Mouse (Mus musculus) thymus, adult 2 months (tissue): ENCODE measurements around the gene Pabpc4.

ENCODE experiments used
- CTCF ChIP-seq: fragments of 200-500 bp; IDR thresholded peaks from 2 replicates; pipeline ENCODE4 v1.5.1; 2012; ENCODE audit warnings: mild to moderate bottlenecking, control low read depth, low read length, moderate library complexity, borderline replicate concordance; ENCODE audit not compliant: control insufficient read depth, poor library complexity, insufficient read depth; ENCODE audit errors: extremely low read depth
- POLR2A ChIP-seq: fragments of 200-500 bp; IDR thresholded peaks from 2 replicates; pipeline ENCODE4 v1.6.1; 2012; ENCODE audit warnings: mild to moderate bottlenecking, low read length, control low read depth, moderate library complexity; ENCODE audit not compliant: control insufficient read depth, poor library complexity, insufficient read depth; ENCODE audit errors: extremely low read depth

DNA sequence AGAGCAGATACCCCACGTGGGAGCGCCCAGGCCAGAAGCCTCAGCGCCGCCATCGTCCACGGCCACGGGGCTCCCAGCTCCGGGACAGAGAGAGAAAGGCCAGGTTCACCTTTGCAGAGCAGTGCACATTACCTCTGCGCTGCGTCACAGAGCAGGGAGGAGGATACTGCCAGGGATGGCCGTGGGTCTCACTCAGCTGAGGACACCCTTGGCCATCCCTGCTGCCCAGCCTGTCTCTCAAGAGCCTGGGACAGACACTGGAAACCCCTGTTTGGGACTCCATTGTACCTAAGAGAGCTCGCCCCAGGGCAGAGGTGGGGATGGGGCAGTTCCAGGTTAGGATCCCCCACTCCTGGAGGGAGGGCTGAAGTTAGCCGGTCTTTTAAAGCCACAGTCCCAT, 61.4 kb downstream of the Pabpc4 start, which contains the start of gene Oxct2a:
- TF ChIP-seq CTCF (no peak), POLR2A (no peak)
